Mouse (Mus musculus): ENCODE data around the gene Gpr19. TPM values are rescaled to one million over a fixed set of nuclear protein-coding genes. Genes with fewer than 3 reads are reported as not detected.

Gpr19 gene
- polyA plus RNA-seq, 1 experiment = 6.7 TPM

DNA sequence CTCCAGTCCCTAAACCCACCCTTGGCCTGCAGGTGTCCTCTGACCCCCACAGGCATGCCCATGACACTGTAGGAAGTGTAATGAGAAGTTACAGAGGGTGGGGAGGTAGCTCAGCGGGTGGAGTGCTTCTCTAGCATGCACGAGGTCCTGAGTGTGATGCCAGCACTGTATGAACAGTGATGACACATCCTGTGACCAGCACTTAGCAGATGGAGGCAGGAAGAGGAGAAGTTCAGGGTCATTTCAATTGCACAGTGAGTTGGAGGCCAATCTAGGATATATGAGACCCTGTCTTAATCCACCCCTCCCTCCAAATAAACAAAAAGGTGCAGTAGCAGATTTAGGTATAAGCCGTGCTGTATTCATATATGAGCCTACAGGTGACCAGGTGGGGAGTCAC, 48.4 kb downstream of the Gpr19 start:
- 79% methylated on average over 3 of the region's 3 CpGs for WGBS
- TF ChIP-seq CTCF (IDR thresholded peaks at IDR 0.05; ENCODE audit: extremely low read depth, insufficient read length, insufficient replicate concordance, low read depth, low read length) (no peak), POLR2A (IDR thresholded peaks at IDR 0.05; ENCODE audit: low read depth, low read length) (no peak)
- Histone ChIP-seq H3K36me3 (ENCODE audit: control insufficient read depth, insufficient read depth, low read length) (peaks cover 27% of the 10 kb centered on the region), H3K4me3 (ENCODE audit: low read depth, low read length) (no peak overlapping the region), H3K27ac (ENCODE audit: insufficient read depth, low read depth, low read length) (no peak overlapping the region), H3K27me3 (ENCODE audit: control insufficient read depth, insufficient read depth, low read length) (no peaks in the 10 kb centered on the region), H3K4me1 (ENCODE audit: control insufficient read depth, insufficient read depth, insufficient read length, low read length) (no peaks in the 10 kb centered on the region)

DNA sequence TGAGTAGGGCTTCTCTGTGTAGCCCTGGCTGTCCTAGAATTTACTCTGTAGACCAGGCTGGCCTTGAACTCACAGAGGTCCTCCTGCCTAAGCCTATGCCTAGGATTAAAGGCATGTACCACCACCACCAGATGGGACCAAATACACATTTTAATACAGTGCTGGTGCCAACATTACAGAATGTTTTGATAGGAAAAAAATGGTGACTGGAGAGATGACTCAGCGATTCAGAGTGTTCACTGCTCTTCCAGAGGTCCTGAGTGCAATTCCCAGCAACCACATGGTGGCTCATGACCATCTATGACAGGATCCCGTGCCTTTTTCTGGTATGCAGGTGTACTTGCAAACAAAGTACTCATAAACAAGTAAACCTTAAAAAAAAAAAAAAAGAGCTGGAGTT, 48.9 kb downstream of the Gpr19 start:
- TF ChIP-seq POLR2A (IDR thresholded peaks at IDR 0.05; ENCODE audit: low read depth, low read length) = no peak
- TF ChIP-seq CTCF (IDR thresholded peaks at IDR 0.05; ENCODE audit: extremely low read depth, insufficient read length, insufficient replicate concordance, low read depth, low read length) = no peak
- WGBS = 79% methylated on average over 2 of the region's 2 CpGs
- Histone ChIP-seq H3K4me1 (ENCODE audit: control insufficient read depth, insufficient read depth, insufficient read length, low read length) (no peaks in the 10 kb centered on the region), H3K27me3 (ENCODE audit: control insufficient read depth, insufficient read depth, low read length) (no peaks in the 10 kb centered on the region), H3K27ac (ENCODE audit: insufficient read depth, low read depth, low read length) (no peak overlapping the region), H3K4me3 (ENCODE audit: low read depth, low read length) (no peak overlapping the region), H3K36me3 (ENCODE audit: control insufficient read depth, insufficient read depth, low read length) (peaks cover 28% of the 10 kb centered on the region)

DNA sequence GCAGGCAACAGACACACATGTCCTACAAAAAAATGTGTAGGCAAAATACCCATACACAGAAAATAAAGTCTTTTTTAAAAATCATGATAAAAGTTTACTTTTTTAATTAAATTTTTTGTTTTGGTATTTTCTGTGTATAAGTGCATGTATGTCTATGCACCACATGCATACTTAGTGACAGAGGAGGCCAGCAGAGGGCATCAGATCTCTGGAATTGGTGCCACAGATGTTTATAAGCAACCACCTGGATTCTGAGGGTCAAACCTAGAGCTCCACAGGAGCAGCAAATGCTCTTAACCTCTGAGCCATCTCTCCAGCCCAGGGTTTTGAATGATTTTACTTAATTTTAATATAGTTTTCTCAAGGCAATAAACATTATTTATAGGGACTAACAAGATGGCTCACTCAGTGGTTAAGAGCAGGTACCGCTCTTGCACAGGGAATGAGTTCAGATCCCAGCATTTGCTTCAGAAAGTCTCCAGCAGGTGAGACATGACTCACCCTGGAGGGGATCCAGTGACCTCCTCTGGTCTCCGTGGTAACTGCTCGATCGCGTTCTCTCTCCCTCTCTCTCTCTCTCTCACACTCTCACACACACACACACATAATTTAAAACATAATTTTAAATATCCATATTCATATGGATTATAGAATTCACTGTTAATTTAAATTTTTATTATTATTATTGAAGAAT, 50.0 kb downstream of the Gpr19 start:
- Histone ChIP-seq H3K27me3 (ENCODE audit: control insufficient read depth, insufficient read depth, low read length) (no peaks in the 10 kb centered on the region), H3K4me3 (ENCODE audit: low read depth, low read length) (no peak overlapping the region), H3K27ac (ENCODE audit: insufficient read depth, low read depth, low read length) (no peak overlapping the region), H3K36me3 (ENCODE audit: control insufficient read depth, insufficient read depth, low read length) (peaks cover 28% of the 10 kb centered on the region), H3K4me1 (ENCODE audit: control insufficient read depth, insufficient read depth, insufficient read length, low read length) (no peaks in the 10 kb centered on the region)
- 88% methylated on average over 5 of the region's 5 CpGs for WGBS
- no peak for TF ChIP-seq CTCF (IDR thresholded peaks at IDR 0.05; ENCODE audit: extremely low read depth, insufficient read length, insufficient replicate concordance, low read depth, low read length)
- TF ChIP-seq POLR2A (IDR thresholded peaks at IDR 0.05; ENCODE audit: low read depth, low read length) = no peak

DNA sequence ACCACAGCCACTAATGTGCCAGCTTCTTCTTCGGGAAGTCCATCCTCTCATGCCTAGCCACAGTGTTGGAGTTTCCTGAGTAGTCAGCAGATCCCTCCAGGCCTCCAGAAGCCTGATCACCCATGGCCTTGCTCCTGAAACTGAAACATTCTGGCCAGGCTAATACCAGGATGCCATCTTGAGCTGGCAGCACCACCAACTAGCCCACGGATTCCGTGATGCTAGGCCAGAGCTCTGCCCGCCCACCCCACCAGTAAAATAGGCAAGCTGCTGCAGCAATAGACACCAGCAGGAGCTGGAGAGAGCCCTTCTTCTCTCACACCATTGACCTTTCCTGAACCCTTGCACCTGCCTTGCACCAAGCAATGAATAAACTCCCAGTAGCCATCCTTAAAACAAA, 50.8 kb downstream of the Gpr19 start:
- WGBS = 93% methylated on average over 4 of the region's 4 CpGs
- Histone ChIP-seq H3K27ac (ENCODE audit: insufficient read depth, low read depth, low read length) (no peak overlapping the region), H3K36me3 (ENCODE audit: control insufficient read depth, insufficient read depth, low read length) (peaks cover 23% of the 10 kb centered on the region; the same call in 1 of the 2 replicates), H3K4me3 (ENCODE audit: low read depth, low read length) (no peak overlapping the region), H3K27me3 (ENCODE audit: control insufficient read depth, insufficient read depth, low read length) (no peaks in the 10 kb centered on the region), H3K4me1 (ENCODE audit: control insufficient read depth, insufficient read depth, insufficient read length, low read length) (no peaks in the 10 kb centered on the region)
- TF ChIP-seq POLR2A (IDR thresholded peaks at IDR 0.05; ENCODE audit: low read depth, low read length) (no peak), CTCF (IDR thresholded peaks at IDR 0.05; ENCODE audit: extremely low read depth, insufficient read length, insufficient replicate concordance, low read depth, low read length) (no peak)

DNA sequence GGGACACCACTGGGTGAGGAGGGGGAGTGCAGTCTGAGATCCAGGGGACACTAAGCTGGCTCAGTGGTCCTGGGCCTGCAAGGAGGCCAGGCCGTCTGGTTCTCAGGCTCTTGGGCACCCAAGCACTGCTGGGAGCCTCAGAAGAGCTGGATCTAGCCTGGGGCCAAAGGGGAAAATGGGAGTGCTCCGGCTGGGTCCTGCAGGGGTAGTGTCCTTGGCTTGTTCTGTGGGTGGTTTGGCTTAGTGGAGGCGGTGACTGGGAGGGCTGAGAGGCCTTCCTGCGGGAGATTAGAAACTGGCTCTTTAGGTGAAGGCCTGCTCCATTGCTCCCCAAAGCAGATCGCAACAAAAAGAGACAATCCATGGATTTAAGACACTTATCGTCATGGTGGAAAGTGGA, 52.1 kb downstream of the Gpr19 start:
- no peak overlapping the region for H3K27ac ChIP-seq (ENCODE audit: insufficient read depth, low read depth, low read length)
- TF ChIP-seq POLR2A (IDR thresholded peaks at IDR 0.05; ENCODE audit: low read depth, low read length) = no peak
- no peak for TF ChIP-seq CTCF (IDR thresholded peaks at IDR 0.05; ENCODE audit: extremely low read depth, insufficient read length, insufficient replicate concordance, low read depth, low read length)
- no peaks in the 10 kb centered on the region for H3K4me1 ChIP-seq (ENCODE audit: control insufficient read depth, insufficient read depth, insufficient read length, low read length)
- H3K27me3 ChIP-seq (ENCODE audit: control insufficient read depth, insufficient read depth, low read length) = no peaks in the 10 kb centered on the region
- H3K4me3 ChIP-seq (ENCODE audit: low read depth, low read length) = no peak overlapping the region
- peaks cover 17% of the 10 kb centered on the region; the same call in 1 of the 2 replicates for H3K36me3 ChIP-seq (ENCODE audit: control insufficient read depth, insufficient read depth, low read length)
- 92% methylated on average over 6 of the region's 6 CpGs for WGBS

DNA sequence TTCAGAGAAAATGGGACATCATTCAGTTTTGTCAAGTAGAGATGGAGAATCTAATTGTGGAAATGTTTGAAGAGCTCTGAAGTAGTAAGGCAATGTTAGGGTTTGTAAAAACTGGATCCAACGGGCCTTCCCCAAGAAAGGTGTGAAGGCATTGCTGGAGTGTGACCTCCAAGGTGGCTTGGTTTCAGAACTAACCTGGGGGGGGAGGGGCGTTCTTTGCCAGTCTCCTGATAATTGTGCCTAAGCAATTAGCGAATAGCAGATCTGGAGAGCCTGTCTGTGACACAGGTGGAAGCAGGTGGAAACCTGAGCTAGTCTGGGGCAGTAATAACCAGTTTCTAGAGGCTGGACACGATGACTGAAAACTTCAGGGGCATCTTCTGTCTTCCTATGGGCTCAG, 52.7 kb downstream of the Gpr19 start:
- WGBS = 77% methylated on average over 4 of the region's 4 CpGs
- TF ChIP-seq CTCF (IDR thresholded peaks at IDR 0.05; ENCODE audit: extremely low read depth, insufficient read length, insufficient replicate concordance, low read depth, low read length) = no peak

DNA sequence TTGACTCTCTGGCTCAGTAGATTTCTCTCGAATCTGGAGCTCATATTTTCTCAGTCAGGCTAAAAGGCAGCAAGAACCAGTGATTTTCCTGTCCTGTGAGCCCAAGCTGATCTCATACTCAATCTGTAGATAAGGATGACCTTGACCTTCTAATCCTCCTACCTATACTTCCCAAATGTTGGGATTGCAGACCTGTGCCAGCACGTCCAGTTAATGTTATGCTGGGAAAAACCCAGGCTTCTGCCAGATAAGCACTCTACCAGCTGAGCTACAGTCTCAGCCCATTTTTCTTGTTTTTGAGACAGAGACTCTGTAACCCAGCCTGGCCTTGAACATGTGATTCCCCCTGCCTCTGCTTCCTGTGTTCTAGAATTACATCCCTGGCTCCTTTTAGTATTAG, 58.0 kb downstream of the Gpr19 start:
- Histone ChIP-seq H3K27me3 (ENCODE audit: control insufficient read depth, insufficient read depth, low read length) (no peaks in the 10 kb centered on the region), H3K36me3 (ENCODE audit: control insufficient read depth, insufficient read depth, low read length) (peaks cover 5% of the 10 kb centered on the region), H3K4me3 (ENCODE audit: low read depth, low read length) (no peak overlapping the region), H3K27ac (ENCODE audit: insufficient read depth, low read depth, low read length) (no peak overlapping the region), H3K4me1 (ENCODE audit: control insufficient read depth, insufficient read depth, insufficient read length, low read length) (no peaks in the 10 kb centered on the region)
- TF ChIP-seq POLR2A (IDR thresholded peaks at IDR 0.05; ENCODE audit: low read depth, low read length) (no peak), CTCF (IDR thresholded peaks at IDR 0.05; ENCODE audit: extremely low read depth, insufficient read length, insufficient replicate concordance, low read depth, low read length) (no peak)
- 81% methylated on average over 2 of the region's 2 CpGs for WGBS

More for the DNA sequence above, 52.7 kb downstream of the Gpr19 start:
- H3K27me3 ChIP-seq (ENCODE audit: control insufficient read depth, insufficient read depth, low read length) = no peaks in the 10 kb centered on the region
- H3K4me3 ChIP-seq (ENCODE audit: low read depth, low read length) = no peak overlapping the region
- no peak overlapping the region for H3K27ac ChIP-seq (ENCODE audit: insufficient read depth, low read depth, low read length)
- H3K4me1 ChIP-seq (ENCODE audit: control insufficient read depth, insufficient read depth, insufficient read length, low read length) = no peaks in the 10 kb centered on the region
- peaks cover 14% of the 10 kb centered on the region; the same call in 1 of the 2 replicates for H3K36me3 ChIP-seq (ENCODE audit: control insufficient read depth, insufficient read depth, low read length)

Data from small intestine, adult 2 months (tissue).